Mouse (Mus musculus): ENCODE measurements around the gene Trpm1. TPM values are rescaled to one million over a fixed set of nuclear protein-coding genes. Genes with fewer than 3 reads are reported as not detected.
"Not testable (repeated sequence)": the region's sequence is repeated elsewhere in the genome, so short reads cannot be mapped to it uniquely, and the experiment has no call there.

Trpm1 gene
- 0.42 and 0.93 TPM in 2 replicates for polyA plus RNA-seq (2014; fragmentation: Nextera tagmentation; extraction: Ambion mirVana)

GRCm38 (mm10) chr7:64153535-64153934 is at the start of gene Trpm1:
Gene Trpm1 (plus strand): TSS chr7:64153835.
- no peak within 1 kb of the TSS for H3K4me2 ChIP-seq (ENCODE audit: low read depth)
- no peak within 1 kb of the TSS for H3K4me3 ChIP-seq (ENCODE audit: low read depth, low read length)
- 87% methylated on average over 2 of the region's 2 CpGs for WGBS
- no peaks in the 10 kb centered on the region for H3K27me3 ChIP-seq (ENCODE audit: control insufficient read depth, insufficient read depth, low read length)
- no peaks in the 10 kb centered on the region for H3K36me3 ChIP-seq (ENCODE audit: control insufficient read depth, insufficient read depth, low read length)
- ATAC-seq (ENCODE audit: insufficient read depth, low FRiP score, low TSS enrichment), result no peak
- H3K27ac ChIP-seq (ENCODE audit: low read depth, low read length), result no peak within 1 kb of the TSS
- no peaks in the 10 kb centered on the region for H3K9me3 ChIP-seq (ENCODE audit: control insufficient read depth, low read length)
- no peak within 1 kb of the TSS for H3K9ac ChIP-seq (ENCODE audit: low read length)
- DNase-seq (ENCODE audit: low spot score), result no peak
- H3K4me1 ChIP-seq (ENCODE audit: control insufficient read depth, insufficient read depth, low read length), result no peaks in the 10 kb centered on the region

GRCm38 (mm10) chr7:64122131-64122715 is 31.4 kb upstream of the Trpm1 start:
- DNase-seq (ENCODE audit: low spot score), result no peak

GRCm38 (mm10) chr7:64123721-64124120 is 29.9 kb upstream of the Trpm1 start:
- WGBS, result 89% methylated on average over 4 of the region's 4 CpGs
- no peak overlapping the region for H3K4me3 ChIP-seq (ENCODE audit: low read depth, low read length)
- no peak overlapping the region for H3K4me2 ChIP-seq (ENCODE audit: low read depth)
- no peak overlapping the region for H3K27ac ChIP-seq (ENCODE audit: low read depth, low read length)
- no peaks in the 10 kb centered on the region for H3K4me1 ChIP-seq (ENCODE audit: control insufficient read depth, insufficient read depth, low read length)
- H3K9ac ChIP-seq (ENCODE audit: low read length), result no peak overlapping the region
- no peaks in the 10 kb centered on the region for H3K36me3 ChIP-seq (ENCODE audit: control insufficient read depth, insufficient read depth, low read length)
- no peaks in the 10 kb centered on the region for H3K9me3 ChIP-seq (ENCODE audit: control insufficient read depth, low read length)
- ATAC-seq (ENCODE audit: insufficient read depth, low FRiP score, low TSS enrichment) (no peak), DNase-seq (ENCODE audit: low spot score) (no peak)
- H3K27me3 ChIP-seq (ENCODE audit: control insufficient read depth, insufficient read depth, low read length), result no peaks in the 10 kb centered on the region

More at GRCm38 (mm10) chr7:64122131-64122715, 31.4 kb upstream of the Trpm1 start:
- H3K9ac ChIP-seq (ENCODE audit: low read length), result no peak overlapping the region
- no peaks in the 10 kb centered on the region for H3K27me3 ChIP-seq (ENCODE audit: control insufficient read depth, insufficient read depth, low read length)
- no peak for ATAC-seq (ENCODE audit: insufficient read depth, low FRiP score, low TSS enrichment)
- no peak overlapping the region for H3K27ac ChIP-seq (ENCODE audit: low read depth, low read length)
- H3K4me3 ChIP-seq (ENCODE audit: low read depth, low read length), result no peak overlapping the region
- H3K36me3 ChIP-seq (ENCODE audit: control insufficient read depth, insufficient read depth, low read length), result no peaks in the 10 kb centered on the region
- no peaks in the 10 kb centered on the region for H3K9me3 ChIP-seq (ENCODE audit: control insufficient read depth, low read length)
- no peaks in the 10 kb centered on the region for H3K4me1 ChIP-seq (ENCODE audit: control insufficient read depth, insufficient read depth, low read length)
- whole genome bisulfite sequencing, result 90% methylated on average over 9 of the region's 9 CpGs
- H3K4me2 ChIP-seq (ENCODE audit: low read depth), result no peak overlapping the region

GRCm38 (mm10) chr7:64125994-64126393 is 27.6 kb upstream of the Trpm1 start:
- not testable (repeated sequence) for H3K4me3 ChIP-seq (ENCODE audit: low read depth, low read length); DNase-seq (ENCODE audit: low spot score); ATAC-seq (ENCODE audit: insufficient read depth, low FRiP score, low TSS enrichment); H3K36me3 ChIP-seq (ENCODE audit: control insufficient read depth, insufficient read depth, low read length); H3K27ac ChIP-seq (ENCODE audit: low read depth, low read length); H3K9me3 ChIP-seq (ENCODE audit: control insufficient read depth, low read length); H3K27me3 ChIP-seq (ENCODE audit: control insufficient read depth, insufficient read depth, low read length); H3K9ac ChIP-seq (ENCODE audit: low read length); H3K4me2 ChIP-seq (ENCODE audit: low read depth); H3K4me1 ChIP-seq (ENCODE audit: control insufficient read depth, insufficient read depth, low read length)
- 90% methylated on average over 8 of the region's 9 CpGs for WGBS

- H3K4me2 ChIP-seq (ENCODE audit: low read depth), result no peak overlapping the region
- ATAC-seq (ENCODE audit: insufficient read depth, low FRiP score, low TSS enrichment) (no peak), DNase-seq (ENCODE audit: low spot score) (no peak)
- H3K9me3 ChIP-seq (ENCODE audit: control insufficient read depth, low read length), result no peaks in the 10 kb centered on the region
- H3K4me1 ChIP-seq (ENCODE audit: control insufficient read depth, insufficient read depth, low read length), result no peaks in the 10 kb centered on the region
- whole genome bisulfite sequencing, result 80% methylated on average over 2 of the region's 2 CpGs
- no peaks in the 10 kb centered on the region for H3K27me3 ChIP-seq (ENCODE audit: control insufficient read depth, insufficient read depth, low read length)
- no peak overlapping the region for H3K27ac ChIP-seq (ENCODE audit: low read depth, low read length)
- H3K36me3 ChIP-seq (ENCODE audit: control insufficient read depth, insufficient read depth, low read length), result no peaks in the 10 kb centered on the region
- H3K9ac ChIP-seq (ENCODE audit: low read length), result no peak overlapping the region
- H3K4me3 ChIP-seq (ENCODE audit: low read depth, low read length), result no peak overlapping the region
These were observed 13.8 kb upstream of the Trpm1 start for GRCm38 (mm10) chr7:64139866-64140265.

- Histone ChIP-seq H3K4me1 (ENCODE audit: control insufficient read depth, insufficient read depth, low read length) (no peaks in the 10 kb centered on the region), H3K36me3 (ENCODE audit: control insufficient read depth, insufficient read depth, low read length) (no peaks in the 10 kb centered on the region), H3K27me3 (ENCODE audit: control insufficient read depth, insufficient read depth, low read length) (no peaks in the 10 kb centered on the region), H3K27ac (ENCODE audit: low read depth, low read length) (no peak overlapping the region), H3K4me3 (ENCODE audit: low read depth, low read length) (no peak overlapping the region), H3K9ac (ENCODE audit: low read length) (no peak overlapping the region), H3K9me3 (ENCODE audit: control insufficient read depth, low read length) (no peaks in the 10 kb centered on the region), H3K4me2 (ENCODE audit: low read depth) (no peak overlapping the region)
- DNase-seq (ENCODE audit: low spot score) (no peak), ATAC-seq (ENCODE audit: insufficient read depth, low FRiP score, low TSS enrichment) (no peak)
- WGBS, result 93% methylated on average over 19 of the region's 19 CpGs
These were observed 12.2 kb upstream of the Trpm1 start for GRCm38 (mm10) chr7:64141301-64142032.

- Histone ChIP-seq H3K9ac (ENCODE audit: low read length) (no peak overlapping the region), H3K9me3 (ENCODE audit: control insufficient read depth, low read length) (no peaks in the 10 kb centered on the region), H3K4me2 (ENCODE audit: low read depth) (no peak overlapping the region), H3K4me1 (ENCODE audit: control insufficient read depth, insufficient read depth, low read length) (no peaks in the 10 kb centered on the region), H3K4me3 (ENCODE audit: low read depth, low read length) (no peak overlapping the region), H3K27me3 (ENCODE audit: control insufficient read depth, insufficient read depth, low read length) (no peaks in the 10 kb centered on the region), H3K36me3 (ENCODE audit: control insufficient read depth, insufficient read depth, low read length) (no peaks in the 10 kb centered on the region), H3K27ac (ENCODE audit: low read depth, low read length) (no peak overlapping the region)
- DNase-seq (ENCODE audit: low spot score), result no peak
- no peak for ATAC-seq (ENCODE audit: insufficient read depth, low FRiP score, low TSS enrichment)
- WGBS, result 80% methylated on average over 2 of the region's 2 CpGs
These were observed 4.3 kb upstream of the Trpm1 start for GRCm38 (mm10) chr7:64149337-64149736.

- no peak overlapping the region for H3K4me3 ChIP-seq (ENCODE audit: low read depth, low read length)
- WGBS, result 54% methylated on average over 2 of the region's 2 CpGs
- no peak for ATAC-seq (ENCODE audit: insufficient read depth, low FRiP score, low TSS enrichment)
These were observed 3.9 kb upstream of the Trpm1 start for GRCm38 (mm10) chr7:64149747-64150146.

More at GRCm38 (mm10) chr7:64149747-64150146, 3.9 kb upstream of the Trpm1 start:
- no peaks in the 10 kb centered on the region for H3K27me3 ChIP-seq (ENCODE audit: control insufficient read depth, insufficient read depth, low read length)
- H3K9me3 ChIP-seq (ENCODE audit: control insufficient read depth, low read length), result no peaks in the 10 kb centered on the region
- H3K36me3 ChIP-seq (ENCODE audit: control insufficient read depth, insufficient read depth, low read length), result no peaks in the 10 kb centered on the region
- H3K4me1 ChIP-seq (ENCODE audit: control insufficient read depth, insufficient read depth, low read length), result no peaks in the 10 kb centered on the region
- no peak overlapping the region for H3K27ac ChIP-seq (ENCODE audit: low read depth, low read length)
- no peak overlapping the region for H3K9ac ChIP-seq (ENCODE audit: low read length)
- DNase-seq (ENCODE audit: low spot score), result no peak
- H3K4me2 ChIP-seq (ENCODE audit: low read depth), result no peak overlapping the region
